Mouse (Mus musculus) neutrophil, adult 83 days (primary cell): Measurements from ENCODE around the gene Mlc1. TPM values are rescaled to one million over a fixed set of nuclear protein-coding genes. Genes with fewer than 3 reads are reported as not detected.

ENCODE experiments used
- total RNA-seq, 2 experiments: library from RNA; stranded (reverse); gene quantifications; one replicate each; pipeline ENCODE4 v1.2.4; 2023

Gene Mlc1
- not detected for total RNA-seq

GRCm38 (mm10) chr15:88978281-88979137 is at the start of gene Mlc1:
Gene Mlc1 (minus strand): TSS chr15:88979007.

DNA sequence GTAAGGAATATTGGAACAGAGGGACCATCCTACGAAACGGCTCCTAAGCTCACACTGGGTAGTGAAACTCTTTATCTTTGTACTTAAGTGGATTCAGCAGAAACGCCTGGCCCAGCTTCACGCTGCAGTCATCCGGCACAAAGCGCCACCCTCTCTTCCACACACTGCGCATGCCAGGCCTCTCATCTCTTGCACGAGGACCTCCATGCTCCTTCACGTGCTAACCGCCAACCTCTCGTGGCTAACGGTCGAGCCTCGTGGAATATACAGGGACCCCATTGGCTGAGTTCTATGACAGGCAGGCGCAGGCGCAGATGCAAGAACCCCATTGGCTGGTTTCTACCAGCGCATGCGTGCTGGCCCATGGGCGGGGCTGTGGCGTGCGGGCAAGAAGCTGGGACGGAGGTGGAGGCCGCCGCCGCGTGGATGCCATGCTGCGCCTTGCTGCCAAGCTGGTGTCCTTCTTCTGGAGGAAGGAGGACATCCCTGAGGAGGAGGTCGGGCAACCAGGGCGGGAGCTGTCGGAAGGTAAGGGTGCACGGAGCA is 3.8 kb upstream of the Mlc1 start, which contains the start of gene Mov10l1:
Mov10l1 (plus strand) TSS at position 376 of the 546 bp plus-strand sequence.

DNA sequence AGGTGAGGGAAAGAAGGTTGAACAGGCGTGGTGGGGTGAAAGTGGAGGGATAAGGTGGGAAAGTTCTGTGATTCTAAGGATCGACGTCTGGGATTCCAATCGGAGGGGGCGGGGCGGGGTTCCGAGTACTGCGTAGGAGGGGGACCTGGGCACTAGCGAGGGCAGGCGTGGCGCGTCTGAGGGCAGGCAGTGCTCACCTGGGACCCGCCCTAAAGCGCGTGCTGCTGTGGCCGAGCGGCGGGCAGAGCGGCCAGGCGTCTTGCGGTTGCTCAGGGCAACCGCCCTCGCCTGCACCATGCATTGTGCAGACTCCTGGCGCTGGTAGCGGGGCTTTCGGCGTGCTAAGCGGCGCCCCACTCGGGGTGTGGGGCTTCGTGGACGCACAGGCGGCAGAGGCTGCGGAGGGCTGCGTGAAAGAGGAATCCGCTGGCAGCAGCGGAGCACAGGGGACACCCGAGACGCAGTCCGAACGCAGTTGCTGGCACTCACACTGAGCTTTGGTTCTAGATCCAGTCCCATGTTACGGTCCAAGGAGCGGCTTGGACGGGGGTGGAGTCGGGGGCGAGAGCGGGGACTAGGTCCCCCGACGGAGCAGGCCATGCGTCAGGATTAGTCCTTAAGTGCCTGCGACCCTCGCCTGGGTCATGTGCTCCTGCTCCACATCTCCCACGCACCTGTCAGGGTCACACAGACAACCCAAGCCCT is 24.3 kb downstream of the Mlc1 start, which contains the start of gene Ttll8:
Ttll8 (minus strand) TSS at position 51 of the 705 bp plus-strand sequence.

Other genes starting within 250 kb of the Mlc1 start
- 10 to 100 TPM; 56.3 to 61.6 TPM for gene Brd1, start 244.8 kb downstream of the Mlc1 start, total RNA-seq
- 10 to 100 TPM; 21.1 to 23.7 TPM for gene Zbed4, start 227.3 kb downstream of the Mlc1 start, total RNA-seq
- 10 to 100 TPM in 1 of 2 experiments, 1 to 10 TPM in 1; 8.7 to 10.3 TPM for gene Alg12, start 159.7 kb downstream of the Mlc1 start, total RNA-seq
- gene Creld2, start 159.4 kb downstream of the Mlc1 start, total RNA-seq, result 10 to 100 TPM; 21.5 to 22.7 TPM
- 10 to 100 TPM; 19.9 to 21.9 TPM for gene Pim3, start 116.8 kb downstream of the Mlc1 start, total RNA-seq
- not detected for gene Ttll8, start 24.6 kb downstream of the Mlc1 start, total RNA-seq
- gene Mov10l1, start 3.9 kb upstream of the Mlc1 start, total RNA-seq, result not detected
- under 1 TPM in 1 of 2 experiments, not detected in 1; 0.15 TPM for gene Panx2, start 80.7 kb upstream of the Mlc1 start, total RNA-seq
- 10 to 100 TPM; 48.1 to 49.6 TPM for gene Trabd, start 96.1 kb upstream of the Mlc1 start, total RNA-seq
- gene Selenoo, start 110.1 kb upstream of the Mlc1 start, total RNA-seq, result 10 to 100 TPM; 21.6 to 26.8 TPM
- 10 to 100 TPM; 23.9 to 26.2 TPM for gene Tubgcp6, start 144.1 kb upstream of the Mlc1 start, total RNA-seq
- 10 to 100 TPM; 12.4 to 12.6 TPM for gene Hdac10, start 149.7 kb upstream of the Mlc1 start, total RNA-seq
- under 1 TPM; 0.18 to 0.29 TPM for gene Mapk12, start 161.7 kb upstream of the Mlc1 start, total RNA-seq
- under 1 TPM; 0.18 to 0.24 TPM for gene Mapk11, start 170.6 kb upstream of the Mlc1 start, total RNA-seq
- gene Plxnb2, start 201.8 kb upstream of the Mlc1 start, total RNA-seq, result 10 to 100 TPM; 60.7 to 68.5 TPM
- 1 to 10 TPM; 1.8 to 2.3 TPM for gene Dennd6b, start 217.5 kb upstream of the Mlc1 start, total RNA-seq
- gene Ppp6r2, start 232.5 kb upstream of the Mlc1 start, total RNA-seq, result 10 to 100 TPM; 32.1 to 34.2 TPM